Mouse (Mus musculus) testis, adult 2 months (tissue): ENCODE measurements at regions not wholly inside any gene's neighbourhood (a gene's known extent, or its start where the extent isn't known, plus 50 kb on each side); places are given as distances from the start of the nearest gene placed in this dataset.
A peak's percentile ranks its signal among the peaks of the same experiment; 100 is the strongest.

ENCODE experiments used
- H3K27ac ChIP-seq: fragments of 200-500 bp; 2 replicates; pipeline ENCODE4 v1.5.1; 2012; ENCODE audit warnings: low read depth, low read length; ENCODE audit not compliant: control insufficient read depth, insufficient read depth
- H3K27me3 ChIP-seq: fragments of 200-500 bp; 2 replicates; pipeline ENCODE4 v1.6.1; 2012; ENCODE audit warnings: mild to moderate bottlenecking, low read length, moderate library complexity; ENCODE audit not compliant: control insufficient read depth, insufficient read depth
- H3K36me3 ChIP-seq: fragments of 200-500 bp; 2 replicates; pipeline ENCODE4 v1.6.1; 2012; ENCODE audit warnings: mild to moderate bottlenecking, low read length; ENCODE audit not compliant: control insufficient read depth, insufficient read depth
- H3K4me1 ChIP-seq: fragments of 200-500 bp; 2 replicates; pipeline ENCODE4 v1.6.1; 2012; ENCODE audit warnings: low read length; ENCODE audit not compliant: control insufficient read depth, insufficient read depth
- H3K4me3 ChIP-seq: fragments of 200-500 bp; 2 replicates; pipeline ENCODE4 v1.5.1; 2012; ENCODE audit warnings: low read depth, mild to moderate bottlenecking, low read length, moderate library complexity, mixed read lengths; ENCODE audit not compliant: control insufficient read depth
- CTCF ChIP-seq: fragments of 200-500 bp; IDR thresholded peaks from 2 replicates; pipeline ENCODE4 v1.5.1; 2012; ENCODE audit warnings: low read depth, mild to moderate bottlenecking, inconsistent platforms, low read length, moderate library complexity; ENCODE audit not compliant: control insufficient read depth, insufficient read depth, insufficient replicate concordance
- POLR2A ChIP-seq: fragments of 200-500 bp; IDR thresholded peaks from 2 replicates; pipeline ENCODE4 v1.6.1; 2012; ENCODE audit warnings: low read depth, mild to moderate bottlenecking, inconsistent platforms, low read length, moderate library complexity; ENCODE audit not compliant: control insufficient read depth

- TF ChIP-seq POLR2A (no peak), CTCF (0 out of 2 replicates have a peak, but pooled peaks have one; percentile 7)
Observed at GRCm38 (mm10) chr16:79534370-79534769, 443.5 kb upstream of the Tmprss15 start.

GRCm38 (mm10) chr16:79492493-79492892 lies 401.6 kb upstream of the Tmprss15 start:
- H3K36me3 ChIP-seq, result no peaks in the 10 kb centered on the region
- TF ChIP-seq CTCF, result no peak
- TF ChIP-seq POLR2A, result no peak
- H3K4me1 ChIP-seq, result no peaks in the 10 kb centered on the region
- H3K4me3 ChIP-seq, result no peak overlapping the region
- no peak overlapping the region for H3K27ac ChIP-seq
- no peaks in the 10 kb centered on the region for H3K27me3 ChIP-seq

More at GRCm38 (mm10) chr16:79534370-79534769, 443.5 kb upstream of the Tmprss15 start:
- Histone ChIP-seq H3K4me3 (no peak overlapping the region), H3K27ac (no peak overlapping the region), H3K27me3 (no peaks in the 10 kb centered on the region), H3K36me3 (no peaks in the 10 kb centered on the region), H3K4me1 (no peaks in the 10 kb centered on the region)

- no peaks in the 10 kb centered on the region for H3K36me3 ChIP-seq
- H3K4me3 ChIP-seq, result no peak overlapping the region
- TF ChIP-seq POLR2A, result no peak
- TF ChIP-seq CTCF, result no peak
- H3K4me1 ChIP-seq, result no peaks in the 10 kb centered on the region
- no peaks in the 10 kb centered on the region for H3K27me3 ChIP-seq
- no peak overlapping the region for H3K27ac ChIP-seq
Observed at GRCm38 (mm10) chr16:79450871-79451270, 360.0 kb upstream of the Tmprss15 start.

GRCm38 (mm10) chr16:79449732-79450131 lies 358.8 kb upstream of the Tmprss15 start:
- H3K4me3 ChIP-seq, result no peak overlapping the region
- TF ChIP-seq CTCF, result no peak
- no peaks in the 10 kb centered on the region for H3K4me1 ChIP-seq
- H3K27me3 ChIP-seq, result no peaks in the 10 kb centered on the region
- H3K36me3 ChIP-seq, result no peaks in the 10 kb centered on the region
- H3K27ac ChIP-seq, result no peak overlapping the region

GRCm38 (mm10) chr16:79407385-79407784 lies 316.5 kb upstream of the Tmprss15 start:
- H3K36me3 ChIP-seq, result no peaks in the 10 kb centered on the region
- H3K4me3 ChIP-seq, result no peak overlapping the region
- H3K27ac ChIP-seq, result no peak overlapping the region
- no peaks in the 10 kb centered on the region for H3K4me1 ChIP-seq
- TF ChIP-seq POLR2A (no peak), CTCF (no peak)
- no peaks in the 10 kb centered on the region for H3K27me3 ChIP-seq

GRCm38 (mm10) chr16:79406216-79406615 lies 315.3 kb upstream of the Tmprss15 start:
- Histone ChIP-seq H3K4me3 (no peak overlapping the region), H3K36me3 (no peaks in the 10 kb centered on the region), H3K27me3 (no peaks in the 10 kb centered on the region), H3K27ac (no peak overlapping the region), H3K4me1 (no peaks in the 10 kb centered on the region)
- TF ChIP-seq POLR2A, result no peak
- no peak for TF ChIP-seq CTCF

- no peak overlapping the region for H3K27ac ChIP-seq
- no peaks in the 10 kb centered on the region for H3K27me3 ChIP-seq
- no peaks in the 10 kb centered on the region for H3K4me1 ChIP-seq
- TF ChIP-seq CTCF (no peak), POLR2A (no peak)
- H3K4me3 ChIP-seq, result no peak overlapping the region
- H3K36me3 ChIP-seq, result no peaks in the 10 kb centered on the region
Observed at GRCm38 (mm10) chr16:79404064-79404463, 313.2 kb upstream of the Tmprss15 start.

- Histone ChIP-seq H3K36me3 (no peaks in the 10 kb centered on the region), H3K4me3 (no peak overlapping the region), H3K27ac (no peak overlapping the region), H3K27me3 (no peaks in the 10 kb centered on the region), H3K4me1 (no peaks in the 10 kb centered on the region)
- TF ChIP-seq POLR2A, result no peak
- no peak for TF ChIP-seq CTCF
Observed at GRCm38 (mm10) chr16:79400100-79400499, 309.2 kb upstream of the Tmprss15 start.
